In genomic region chr2:166357824-166358223, GRCm38 (mm10) we compare ENCODE assay signal across 10 mouse cellular contexts.
DNase-seq lines count a peak whose midpoint lies in the region; ATAC-seq and TF ChIP-seq lines count a peak whose summit lies in the region.
"Had no signal": no experiment of that assay in that cellular context is flagged by ENCODE, and none has a peak within 500 bp of the region (broad histone marks: within the 10 kb centered on the region; RNA-seq: fewer than 3 reads in every experiment).

No protein-coding gene starts in this region.

- no peak for TF ChIP-seq EP300 in liver, postnatal 0 days (IDR thresholded peaks at IDR 0.05; ENCODE audit: low read depth)

- H3K27ac ChIP-seq in liver, postnatal 0 days (ENCODE audit: low read depth) = no peak overlapping the region
- no peak overlapping the region for H3K27ac ChIP-seq in hindbrain, embryonic 11.5 days (ENCODE audit: low read depth, low read length)
- no peak overlapping the region for H3K27ac ChIP-seq in kidney, embryonic 14.5 days (ENCODE audit: low read depth, low read length)
- H3K27ac ChIP-seq in hindbrain, embryonic 16.5 days (ENCODE audit: low read depth, low read length) = no peak overlapping the region
- H3K27ac ChIP-seq: liver, embryonic 15.5 days had no signal

- ATAC-seq in liver, postnatal 0 days = no peak
- ATAC-seq in hindbrain, embryonic 11.5 days (ENCODE audit: low FRiP score) = no peak
- ATAC-seq in kidney, embryonic 14.5 days (ENCODE audit: low FRiP score, low TSS enrichment) = no peak
- no peak for ATAC-seq in hindbrain, embryonic 16.5 days

- H3K4me2 ChIP-seq in liver, postnatal 0 days (ENCODE audit: low read depth, low read length) = no peak overlapping the region
- H3K4me2 ChIP-seq in hindbrain, embryonic 11.5 days (replicated peaks; ENCODE audit: low read depth, low read length) = no peak overlapping the region
- H3K4me2 ChIP-seq in kidney, embryonic 14.5 days (replicated peaks; ENCODE audit: low read depth, low read length) = no peak overlapping the region
- H3K4me2 ChIP-seq in hindbrain, embryonic 16.5 days (ENCODE audit: low read length) = no peak overlapping the region
- H3K4me2 ChIP-seq: liver, embryonic 15.5 days had no signal

- no peaks in the 10 kb centered on the region for H3K36me3 ChIP-seq in liver, postnatal 0 days (replicated peaks; ENCODE audit: insufficient read depth, low read length)
- no peaks in the 10 kb centered on the region for H3K36me3 ChIP-seq in hindbrain, embryonic 11.5 days (ENCODE audit: control insufficient read depth, insufficient read depth, low read length)
- no peaks in the 10 kb centered on the region for H3K36me3 ChIP-seq in kidney, embryonic 14.5 days (ENCODE audit: control insufficient read depth, insufficient read depth, low read length)
- H3K36me3 ChIP-seq in hindbrain, embryonic 16.5 days (ENCODE audit: control insufficient read depth, insufficient read depth, low read length) = no peaks in the 10 kb centered on the region
- H3K36me3 ChIP-seq: liver, embryonic 15.5 days had no signal

- peaks cover 1% of the 10 kb centered on the region for H3K4me1 ChIP-seq in liver, postnatal 0 days (ENCODE audit: insufficient read depth)
- peaks cover 5% of the 10 kb centered on the region for H3K4me1 ChIP-seq in hindbrain, embryonic 11.5 days (replicated peaks; ENCODE audit: control insufficient read depth, insufficient read depth, low read length)
- peaks cover 19% of the 10 kb centered on the region for H3K4me1 ChIP-seq in kidney, embryonic 14.5 days (ENCODE audit: control insufficient read depth, insufficient read depth, low read length)
- peaks cover 21% of the 10 kb centered on the region for H3K4me1 ChIP-seq in hindbrain, embryonic 16.5 days (ENCODE audit: control insufficient read depth, insufficient read depth, low read depth, low read length)

- DNase-seq in liver, postnatal 0 days = peak; percentile 27
- no peak for DNase-seq in liver
- peak; percentile 63 for DNase-seq in brain, adult 2 months (ENCODE audit: low read depth, low spot score)
- peak; percentile 70 to 80 for DNase-seq in heart, adult 9 months (ENCODE audit: low spot score in 2 of 2)
- peak; percentile 39 for DNase-seq in lung, postnatal 36 days
- no peak for DNase-seq in hindbrain, embryonic 11.5 days (ENCODE audit: low spot score)
- DNase-seq: cerebellum, adult 9-11 months had no signal

- H3K27me3 ChIP-seq in liver, postnatal 0 days (ENCODE audit: insufficient read depth, low read length) = no peaks in the 10 kb centered on the region
- no peaks in the 10 kb centered on the region for H3K27me3 ChIP-seq in hindbrain, embryonic 11.5 days (ENCODE audit: control insufficient read depth, insufficient read depth, low read length)
- no peaks in the 10 kb centered on the region for H3K27me3 ChIP-seq in kidney, embryonic 14.5 days (ENCODE audit: control insufficient read depth, insufficient read depth, low read length)
- H3K27me3 ChIP-seq in hindbrain, embryonic 16.5 days (replicated peaks; ENCODE audit: control insufficient read depth, insufficient read depth, low read length) = no peaks in the 10 kb centered on the region
- H3K27me3 ChIP-seq: liver, embryonic 15.5 days had no signal

- WGBS in liver, postnatal 0 days (ENCODE audit: insufficient replicate concordance) = 39% methylated on average over 7 of the region's 7 CpGs
- WGBS in hindbrain, embryonic 11.5 days = 57% methylated on average over 7 of the region's 7 CpGs
- WGBS in kidney, embryonic 14.5 days = 53% methylated on average over 7 of the region's 7 CpGs
- 43% methylated on average over 7 of the region's 7 CpGs for WGBS in hindbrain, embryonic 16.5 days

- no peak for TF ChIP-seq CTCF in liver, postnatal 0 days (IDR thresholded peaks at IDR 0.05; ENCODE audit: low read depth)

- no peaks in the 10 kb centered on the region for H3K9me3 ChIP-seq in liver, postnatal 0 days (ENCODE audit: low read length)
- no peaks in the 10 kb centered on the region for H3K9me3 ChIP-seq in hindbrain, embryonic 11.5 days (ENCODE audit: control insufficient read depth, low read length)
- no peaks in the 10 kb centered on the region for H3K9me3 ChIP-seq in kidney, embryonic 14.5 days (ENCODE audit: control insufficient read depth, low read length)
- H3K9me3 ChIP-seq in hindbrain, embryonic 16.5 days (ENCODE audit: control insufficient read depth, low read length) = no peaks in the 10 kb centered on the region
- H3K9me3 ChIP-seq: liver, embryonic 15.5 days had no signal

- H3K9ac ChIP-seq in liver, postnatal 0 days (replicated peaks) = no peak overlapping the region
- H3K9ac ChIP-seq in hindbrain, embryonic 11.5 days (ENCODE audit: low read depth, low read length) = no peak overlapping the region
- no peak overlapping the region for H3K9ac ChIP-seq in kidney, embryonic 14.5 days (ENCODE audit: low read depth, low read length)
- no peak overlapping the region for H3K9ac ChIP-seq in hindbrain, embryonic 16.5 days (ENCODE audit: low read depth, low read length)
- H3K9ac ChIP-seq: liver, embryonic 15.5 days had no signal

- H3K4me3 ChIP-seq in liver, postnatal 0 days (ENCODE audit: low read depth, low read length) = no peak overlapping the region
- no peak overlapping the region for H3K4me3 ChIP-seq in hindbrain, embryonic 11.5 days (ENCODE audit: low read depth, low read length)
- H3K4me3 ChIP-seq in kidney, embryonic 14.5 days (ENCODE audit: low read length) = no peak overlapping the region
- no peak overlapping the region for H3K4me3 ChIP-seq in hindbrain, embryonic 16.5 days (ENCODE audit: low read length)
- H3K4me3 ChIP-seq: liver, embryonic 15.5 days had no signal

Comparison
In these comparisons a context has a peak if more than half of its experiments do, and no peak if none do; other contexts are left out.
1. DNase-seq: peak in liver, postnatal 0 days (single experiment), brain, adult 2 months (single experiment), heart, adult 9 months (2 of 2) and lung, postnatal 36 days (single experiment); none in liver (single experiment) and hindbrain, embryonic 11.5 days (single experiment).